Mouse (Mus musculus): ENCODE results near the gene C6.

GRCm38 (mm10) chr15:4818437-4818836, 91.5 kb downstream of the C6 start:
- TF ChIP-seq POLR2A (IDR thresholded peaks at IDR 0.05; ENCODE audit: borderline replicate concordance, extremely low read depth, insufficient read depth, insufficient read length, poor library complexity, severe bottlenecking) (no peak), CTCF (IDR thresholded peaks at IDR 0.05; ENCODE audit: borderline replicate concordance, extremely low read depth, insufficient read depth, insufficient read length) (no peak)
